Mouse (Mus musculus) MEL (cell line): ENCODE data around the gene Zfp536.

ENCODE experiments used
- BHLHE40 ChIP-seq: IDR thresholded peaks from 2 replicates; pipeline ENCODE4 v1.6.1; 2012; ENCODE audit warnings: low read depth, mild to moderate bottlenecking, inconsistent platforms, low read length, improper control_type of control experiment, borderline replicate concordance
- CHD2 ChIP-seq: IDR thresholded peaks from 2 replicates; pipeline ENCODE4 v1.6.1; 2011; ENCODE audit warnings: low read length, improper control_type of control experiment
- CTCF ChIP-seq, 3 experiments: IDR thresholded peaks in 2 of 3; conservative IDR thresholded peaks in 1 of 3; 2 replicates each; pipeline ENCODE4 v1.5.1; 2011 to 2012; ENCODE audit warnings: low read length in 3 of 3, low read depth in 2 of 3, mild to moderate bottlenecking in 2 of 3, improper control_type of control experiment in 1 of 3, inconsistent platforms in 1 of 3, mixed read lengths in 1 of 3, moderate library complexity in 1 of 3; ENCODE audit not compliant: control insufficient read depth in 1 of 3, insufficient read depth in 1 of 3, poor library complexity in 1 of 3, severe bottlenecking in 1 of 3
- ETS1 ChIP-seq: IDR thresholded peaks from 2 replicates; pipeline ENCODE4 v1.6.1; 2012; ENCODE audit warnings: low read depth, mild to moderate bottlenecking, inconsistent platforms, low read length, improper control_type of control experiment, moderate library complexity
- GABPA ChIP-seq: IDR thresholded peaks from 2 replicates; pipeline ENCODE4 v1.6.1; 2012; ENCODE audit warnings: low read depth, mild to moderate bottlenecking, inconsistent platforms, low read length, improper control_type of control experiment, moderate library complexity
- MYC ChIP-seq: IDR thresholded peaks from 2 replicates; pipeline ENCODE4 v1.6.1; 2011; ENCODE audit warnings: low read depth, mild to moderate bottlenecking, low read length, improper control_type of control experiment, moderate library complexity
- NELFE ChIP-seq: IDR thresholded peaks from 2 replicates; pipeline ENCODE4 v1.6.1; 2011; ENCODE audit warnings: low read depth, low read length, improper control_type of control experiment
- NRF1 ChIP-seq: IDR thresholded peaks from 2 replicates; pipeline ENCODE4 v1.6.1; 2014; ENCODE audit warnings: low read depth, mild to moderate bottlenecking, inconsistent platforms, low read length, improper control_type of control experiment, moderate library complexity; ENCODE audit not compliant: poor library complexity, insufficient read depth, severe bottlenecking
- POLR2A ChIP-seq, 2 experiments: IDR thresholded peaks; 2 replicates each; pipeline ENCODE4 v1.6.1; 2011 to 2012; ENCODE audit warnings: low read length in 2 of 2, mild to moderate bottlenecking in 2 of 2, control low read depth in 1 of 2, improper control_type of control experiment in 1 of 2, low read depth in 1 of 2, moderate library complexity in 1 of 2; ENCODE audit not compliant: control insufficient read depth in 1 of 2, insufficient read depth in 1 of 2, poor library complexity in 1 of 2
- POLR2AphosphoS2 ChIP-seq: IDR thresholded peaks from 2 replicates; pipeline ENCODE4 v1.6.1; 2011; ENCODE audit warnings: low read length, improper control_type of control experiment
- RCOR1 ChIP-seq: IDR thresholded peaks from 2 replicates; pipeline ENCODE4 v1.6.1; 2012; ENCODE audit warnings: low read depth, mild to moderate bottlenecking, inconsistent platforms, low read length, improper control_type of control experiment
- UBTF ChIP-seq: IDR thresholded peaks from 2 replicates; pipeline ENCODE4 v1.6.1; 2012; ENCODE audit warnings: low read depth, mild to moderate bottlenecking, inconsistent platforms, low read length, improper control_type of control experiment, moderate library complexity, borderline replicate concordance; ENCODE audit not compliant: insufficient read depth

GRCm38 (mm10) chr7:37625758-37626157 lies 147.7 kb downstream of the Zfp536 start:
- TF ChIP-seq POLR2AphosphoS2 (no peak), RCOR1 (no peak), CTCF (IDR thresholded peaks at IDR 0.05 in 2 of 3, conservative IDR thresholded peaks at IDR 0.05 in 1 of 3; ENCODE audit: control insufficient read depth in 1 of 3, insufficient read depth in 1 of 3, low read depth in 2 of 3, low read length in 3 of 3, poor library complexity in 1 of 3, severe bottlenecking in 1 of 3) (no peak), POLR2A (IDR thresholded peaks at IDR 0.05; ENCODE audit: control insufficient read depth in 1 of 2, insufficient read depth in 1 of 2, low read depth in 1 of 2, low read length in 2 of 2, poor library complexity in 1 of 2) (no peak), GABPA (no peak), ETS1 (no peak), MYC (no peak), CHD2 (no peak), NRF1 (no peak), NELFE (no peak), BHLHE40 (no peak), UBTF (no peak)
